Mouse (Mus musculus): ENCODE data around the gene Cadm4. TPM values are rescaled to one million over a fixed set of nuclear protein-coding genes. Genes with fewer than 3 reads are reported as not detected.

Cadm4 gene
- polyA plus RNA-seq, 1 experiment: 3.5 TPM

- no peaks in the 10 kb centered on the region; the same call in 1 of the 2 replicates for H3K4me1 ChIP-seq (ENCODE audit: control insufficient read depth, insufficient read depth, insufficient read length, low read length)
- no peak overlapping the region for H3K27ac ChIP-seq (replicated peaks; ENCODE audit: low read depth, low read length)
- no peak overlapping the region for H3K4me3 ChIP-seq (ENCODE audit: insufficient read depth, low read depth, low read length)
These were observed 62.7 kb downstream of the Cadm4 start for GRCm38 (mm10) chr7:24544506-24544905.

DNA sequence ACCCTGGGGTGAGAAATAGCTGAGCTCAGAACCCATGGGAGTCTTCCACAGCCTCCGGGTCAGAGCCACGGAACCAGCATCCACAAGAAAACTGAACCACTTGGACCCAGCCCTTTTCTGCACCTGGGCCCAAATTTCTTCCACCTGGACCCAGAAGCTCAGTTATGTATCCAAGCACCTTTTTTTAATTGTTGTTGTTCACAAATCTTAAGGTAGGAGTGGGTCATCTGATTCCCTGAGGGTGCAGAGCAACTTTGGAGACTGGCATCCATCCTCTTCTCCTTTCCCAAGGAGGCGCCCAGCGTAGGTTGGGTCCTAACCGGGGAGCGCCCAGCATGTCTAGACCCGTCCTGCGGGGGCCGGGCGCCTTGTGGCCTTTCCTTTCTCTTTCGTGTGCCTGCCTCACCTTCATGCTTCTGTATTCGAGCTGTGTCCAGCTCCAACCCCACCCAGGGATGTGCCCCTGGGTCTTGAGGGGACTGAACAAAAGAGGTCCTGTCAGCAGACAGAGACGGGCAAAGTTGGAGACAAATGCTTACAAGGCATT lies 64.3 kb downstream of the Cadm4 start, which contains the start of the genes Pinlyp and Xrcc1:
Gene Pinlyp, minus strand, starts transcription at position 51 of the 547 bp plus-strand sequence.
Gene Xrcc1, plus strand, starts transcription at position 222 of the 547 bp plus-strand sequence.
- H3K27ac ChIP-seq (replicated peaks; ENCODE audit: low read depth, low read length): peak within 1 kb of the TSS; percentile 64
- peak within 1 kb of the TSS; percentile 81 for H3K4me3 ChIP-seq (ENCODE audit: insufficient read depth, low read depth, low read length)
- H3K4me1 ChIP-seq (ENCODE audit: control insufficient read depth, insufficient read depth, insufficient read length, low read length): no peaks in the 10 kb centered on the region; the same call in 1 of the 2 replicates

DNA sequence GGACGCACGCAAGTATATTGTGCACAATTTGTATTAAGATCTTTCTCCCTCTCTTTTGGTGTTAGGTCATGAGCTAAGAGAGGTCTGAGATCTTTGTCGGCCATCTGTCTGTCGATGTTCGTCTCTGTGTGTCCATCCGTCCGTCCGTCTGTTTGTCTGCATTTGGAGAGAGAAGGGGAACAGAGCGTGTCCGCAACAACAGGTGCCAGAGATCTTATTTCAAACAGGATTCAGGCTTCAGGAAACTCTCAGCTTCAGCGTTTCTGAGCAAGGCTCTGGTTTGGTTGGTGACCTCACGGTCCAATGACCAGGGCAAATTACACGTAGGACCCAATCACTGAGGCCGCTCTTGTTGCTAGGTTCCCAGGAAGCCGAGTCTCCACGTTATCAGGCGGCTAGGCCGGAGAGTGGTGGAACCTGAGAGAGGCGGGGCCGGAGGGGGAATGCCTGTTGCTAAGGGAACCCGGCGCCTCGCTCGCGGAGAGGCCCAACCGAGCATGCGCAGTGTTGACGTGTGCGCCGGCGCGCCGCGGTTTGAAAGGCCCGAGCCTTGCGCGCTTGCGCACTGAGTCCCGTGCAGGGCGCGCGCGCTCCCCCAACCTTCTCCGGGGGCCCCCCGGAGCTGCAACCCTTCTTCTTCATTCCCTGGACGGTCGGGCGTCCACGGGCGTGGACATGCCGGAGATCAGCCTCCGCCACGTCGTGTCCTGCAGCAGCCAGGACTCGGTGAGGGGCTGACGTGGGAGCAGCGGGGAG lies 65.0 kb downstream of the Cadm4 start:
- H3K27ac ChIP-seq (replicated peaks; ENCODE audit: low read depth, low read length): peak overlapping the region; percentile 64
- peak overlapping the region; percentile 81 for H3K4me3 ChIP-seq (ENCODE audit: insufficient read depth, low read depth, low read length)
- H3K4me1 ChIP-seq (ENCODE audit: control insufficient read depth, insufficient read depth, insufficient read length, low read length): no peaks in the 10 kb centered on the region; the same call in 1 of the 2 replicates

GRCm38 (mm10) chr7:24547534-24548036 lies 65.8 kb downstream of the Cadm4 start:
- no peak overlapping the region for H3K27ac ChIP-seq (replicated peaks; ENCODE audit: low read depth, low read length)
- peaks cover 3% of the 10 kb centered on the region; the same call in 1 of the 2 replicates for H3K4me1 ChIP-seq (ENCODE audit: control insufficient read depth, insufficient read depth, insufficient read length, low read length)
- H3K4me3 ChIP-seq (ENCODE audit: insufficient read depth, low read depth, low read length): peak overlapping the region; percentile 81

GRCm38 (mm10) chr7:24551985-24552759 lies 70.3 kb downstream of the Cadm4 start:
- H3K4me1 ChIP-seq (ENCODE audit: control insufficient read depth, insufficient read depth, insufficient read length, low read length): peaks cover 3% of the 10 kb centered on the region; the same call in 1 of the 2 replicates
- H3K4me3 ChIP-seq (ENCODE audit: insufficient read depth, low read depth, low read length): no peak overlapping the region
- H3K27ac ChIP-seq (replicated peaks; ENCODE audit: low read depth, low read length): no peak overlapping the region

Other genes with a start within 250 kb of the Cadm4 start
- 0.46 TPM in 1 of 2 replicates, not detected in the other for gene Zfp109, start 244.5 kb upstream of the Cadm4 start, polyA plus RNA-seq (2012; ENCODE audit: insufficient read depth, insufficient read length, missing spikeins)
- 0.88 and 1.8 TPM in 2 replicates for gene Zfp108, start 227.2 kb upstream of the Cadm4 start, polyA plus RNA-seq (2012; ENCODE audit: insufficient read depth, insufficient read length, missing spikeins)
- 1.4 and 4.4 TPM in 2 replicates for gene Zfp93, start 211.6 kb upstream of the Cadm4 start, polyA plus RNA-seq (2012; ENCODE audit: insufficient read depth, insufficient read length, missing spikeins)
- gene Zfp61, start 180.8 kb upstream of the Cadm4 start, polyA plus RNA-seq (2012; ENCODE audit: insufficient read depth, insufficient read length, missing spikeins): 1.5 and 2.0 TPM in 2 replicates
- 3.8 and 4.5 TPM in 2 replicates for gene Zfp94, start 165.4 kb upstream of the Cadm4 start, polyA plus RNA-seq (2012; ENCODE audit: insufficient read depth, insufficient read length, missing spikeins)
- gene Tescl, start 148.1 kb upstream of the Cadm4 start, polyA plus RNA-seq (2012; ENCODE audit: insufficient read depth, insufficient read length, missing spikeins): not detected in 2 replicates
- not detected in 2 replicates for gene Lypd5, start 132.8 kb upstream of the Cadm4 start, polyA plus RNA-seq (2012; ENCODE audit: insufficient read depth, insufficient read length, missing spikeins)
- not detected in 2 replicates for gene Kcnn4, start 111.8 kb upstream of the Cadm4 start, polyA plus RNA-seq (2012; ENCODE audit: insufficient read depth, insufficient read length, missing spikeins)
- 6.1 and 8.2 TPM in 2 replicates for gene Smg9, start 82.4 kb upstream of the Cadm4 start, polyA plus RNA-seq (2012; ENCODE audit: insufficient read depth, insufficient read length, missing spikeins)
- not detected in 2 replicates for gene Irgc1, start 29.7 kb upstream of the Cadm4 start, polyA plus RNA-seq (2012; ENCODE audit: insufficient read depth, insufficient read length, missing spikeins)
- 3.0 TPM in 1 of 2 replicates, not detected in the other for gene Plaur, start 19.5 kb upstream of the Cadm4 start, polyA plus RNA-seq (2012; ENCODE audit: insufficient read depth, insufficient read length, missing spikeins)
- 3.0 and 4.7 TPM in 2 replicates for gene Zfp428, start 25.0 kb downstream of the Cadm4 start, polyA plus RNA-seq (2012; ENCODE audit: insufficient read depth, insufficient read length, missing spikeins)
- not detected in 2 replicates for gene AC161166.1, start 30.4 kb downstream of the Cadm4 start, polyA plus RNA-seq (2012; ENCODE audit: insufficient read depth, insufficient read length, missing spikeins)
- gene Irgq, start 48.7 kb downstream of the Cadm4 start, polyA plus RNA-seq (2012; ENCODE audit: insufficient read depth, insufficient read length, missing spikeins): 9.1 and 9.2 TPM in 2 replicates
- gene Pinlyp, start 64.1 kb downstream of the Cadm4 start, polyA plus RNA-seq (2012; ENCODE audit: insufficient read depth, insufficient read length, missing spikeins): not detected in 2 replicates
- gene Xrcc1, start 64.3 kb downstream of the Cadm4 start, polyA plus RNA-seq (2012; ENCODE audit: insufficient read depth, insufficient read length, missing spikeins): 20.7 and 22.5 TPM in 2 replicates
- gene Ethe1, start 105.5 kb downstream of the Cadm4 start, polyA plus RNA-seq (2012; ENCODE audit: insufficient read depth, insufficient read length, missing spikeins): 17.2 and 20.4 TPM in 2 replicates
- not detected in 2 replicates for gene Zfp575, start 105.6 kb downstream of the Cadm4 start, polyA plus RNA-seq (2012; ENCODE audit: insufficient read depth, insufficient read length, missing spikeins)
- 0.75 TPM in 1 of 2 replicates, not detected in the other for gene Phldb3, start 128.7 kb downstream of the Cadm4 start, polyA plus RNA-seq (2012; ENCODE audit: insufficient read depth, insufficient read length, missing spikeins)
- not detected in 2 replicates for gene Lypd3, start 154.5 kb downstream of the Cadm4 start, polyA plus RNA-seq (2012; ENCODE audit: insufficient read depth, insufficient read length, missing spikeins)
- gene Tex101, start 194.7 kb downstream of the Cadm4 start, polyA plus RNA-seq (2012; ENCODE audit: insufficient read depth, insufficient read length, missing spikeins): not detected in 2 replicates
- gene BC049730, start 227.2 kb downstream of the Cadm4 start, polyA plus RNA-seq (2012; ENCODE audit: insufficient read depth, insufficient read length, missing spikeins): not detected in 2 replicates
- not detected in 2 replicates for gene Gm4763, start 244.9 kb downstream of the Cadm4 start, polyA plus RNA-seq (2012; ENCODE audit: insufficient read depth, insufficient read length, missing spikeins)